Comparison of ENCODE assay signal across 15 mouse cellular contexts in the genomic region with DNA sequence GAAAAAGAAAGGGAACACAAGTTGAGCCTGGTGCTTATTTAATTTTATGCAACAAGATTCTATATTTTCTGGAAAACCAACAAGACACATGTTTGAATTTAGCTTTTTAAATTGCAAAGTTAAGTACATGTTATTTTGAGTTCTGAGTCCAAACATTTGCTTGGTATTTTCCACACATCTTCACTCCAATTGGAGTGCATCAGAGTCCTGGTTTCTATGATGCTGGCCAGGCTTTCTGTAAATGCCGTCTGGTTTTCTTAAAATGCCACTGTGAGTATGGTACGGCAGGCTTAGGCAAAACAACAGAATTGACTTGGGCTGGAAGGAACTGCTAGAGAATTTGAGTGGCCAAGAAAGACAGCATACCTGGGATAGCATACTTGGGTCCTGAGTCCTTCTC.
"Had no signal": no experiment of that assay in that cellular context is flagged by ENCODE, and none has a peak within 500 bp of the region (broad histone marks: within the 10 kb centered on the region; RNA-seq: fewer than 3 reads in every experiment).

No protein-coding gene starts in this region.

- H3K27me3 ChIP-seq: kidney, embryonic 15.5 days; limb, embryonic 12.5 days; liver, embryonic 13.5 days; lung, embryonic 15.5 days; megakaryocyte, embryonic 14.5 days; midbrain, embryonic 15.5 days; neural tube, embryonic 12.5 days had no signal

- DNase-seq: kidney, adult 2 months; kidney, postnatal 25 days; liver; liver, embryonic 13.5 days; liver, postnatal 0 days; lung, postnatal 14 days; thymus, adult 2 months; thymus, postnatal 25 days had no signal

- H3K9me3 ChIP-seq: kidney, embryonic 15.5 days; limb, embryonic 12.5 days; liver, embryonic 13.5 days; lung, embryonic 15.5 days; megakaryocyte, embryonic 14.5 days; midbrain, embryonic 15.5 days; neural tube, embryonic 12.5 days had no signal

- H3K27ac ChIP-seq: kidney, embryonic 15.5 days; limb, embryonic 12.5 days; liver, embryonic 13.5 days; lung, embryonic 15.5 days; macrophage; midbrain, embryonic 15.5 days; neural tube, embryonic 12.5 days had no signal

- H3K36me3 ChIP-seq: kidney, embryonic 15.5 days; limb, embryonic 12.5 days; liver, embryonic 13.5 days; lung, embryonic 15.5 days; midbrain, embryonic 15.5 days; neural tube, embryonic 12.5 days had no signal

- H3K4me1 ChIP-seq: kidney, embryonic 15.5 days; limb, embryonic 12.5 days; liver, embryonic 13.5 days; lung, embryonic 15.5 days; megakaryocyte, embryonic 14.5 days; midbrain, embryonic 15.5 days; neural tube, embryonic 12.5 days had no signal

- H3K4me3 ChIP-seq: kidney, embryonic 15.5 days; limb, embryonic 12.5 days; liver, embryonic 13.5 days; lung, embryonic 15.5 days; megakaryocyte, embryonic 14.5 days; midbrain, embryonic 15.5 days; neural tube, embryonic 12.5 days had no signal
